Mouse (Mus musculus) ES-Bruce4 (cell line): Measurements from ENCODE around the gene Ppm1h.

ENCODE experiments used
- CTCF ChIP-seq: IDR thresholded peaks from one replicate; pipeline ENCODE4 v1.8.1; 2011; ENCODE audit warnings: low read depth, low read length
- EP300 ChIP-seq: IDR thresholded peaks from 2 replicates; pipeline ENCODE4 v1.6.1; 2011; ENCODE audit warnings: low read depth, low read length; ENCODE audit not compliant: insufficient read depth
- POLR2A ChIP-seq: IDR thresholded peaks from one replicate; pipeline ENCODE4 v1.8.1; 2011; ENCODE audit warnings: low read length; ENCODE audit not compliant: insufficient read depth

DNA sequence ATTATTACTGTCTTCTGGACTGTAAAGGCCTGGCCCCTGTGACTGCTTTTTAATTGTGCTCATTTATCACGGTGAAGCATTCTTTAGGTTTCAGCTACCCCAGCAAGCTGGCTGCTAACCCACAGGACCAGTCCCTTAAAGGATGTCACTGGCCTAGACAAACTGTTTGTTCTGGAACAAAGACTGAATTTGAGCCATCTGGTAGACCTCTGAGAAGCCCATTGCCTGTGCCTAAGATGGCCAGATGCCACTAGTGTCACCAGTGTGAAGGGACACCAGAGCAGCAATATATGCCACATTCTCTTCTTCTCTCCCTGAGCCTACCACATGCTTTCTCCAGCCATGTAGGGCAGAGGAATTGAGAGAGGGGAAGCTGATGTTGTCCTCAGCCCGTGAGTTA is 240.9 kb downstream of the Ppm1h start:
- TF ChIP-seq EP300 (no peak), CTCF (no peak), POLR2A (no peak)
